Mouse (Mus musculus): ENCODE measurements around the gene Spa17.

- TF ChIP-seq CTCF (IDR thresholded peaks at IDR 0.05; ENCODE audit: borderline replicate concordance, control insufficient read depth, extremely low read depth, insufficient read depth, low read length, poor library complexity) (no peak), POLR2A (IDR thresholded peaks at IDR 0.05; ENCODE audit: control insufficient read depth, extremely low read depth, insufficient read depth, low read length, poor library complexity) (no peak)
Measured at GRCm38 (mm10) chr9:37563805-37564204, 49.7 kb downstream of the Spa17 start.
